Mouse (Mus musculus): Measurements from ENCODE around the gene Ankrd34c.

DNA sequence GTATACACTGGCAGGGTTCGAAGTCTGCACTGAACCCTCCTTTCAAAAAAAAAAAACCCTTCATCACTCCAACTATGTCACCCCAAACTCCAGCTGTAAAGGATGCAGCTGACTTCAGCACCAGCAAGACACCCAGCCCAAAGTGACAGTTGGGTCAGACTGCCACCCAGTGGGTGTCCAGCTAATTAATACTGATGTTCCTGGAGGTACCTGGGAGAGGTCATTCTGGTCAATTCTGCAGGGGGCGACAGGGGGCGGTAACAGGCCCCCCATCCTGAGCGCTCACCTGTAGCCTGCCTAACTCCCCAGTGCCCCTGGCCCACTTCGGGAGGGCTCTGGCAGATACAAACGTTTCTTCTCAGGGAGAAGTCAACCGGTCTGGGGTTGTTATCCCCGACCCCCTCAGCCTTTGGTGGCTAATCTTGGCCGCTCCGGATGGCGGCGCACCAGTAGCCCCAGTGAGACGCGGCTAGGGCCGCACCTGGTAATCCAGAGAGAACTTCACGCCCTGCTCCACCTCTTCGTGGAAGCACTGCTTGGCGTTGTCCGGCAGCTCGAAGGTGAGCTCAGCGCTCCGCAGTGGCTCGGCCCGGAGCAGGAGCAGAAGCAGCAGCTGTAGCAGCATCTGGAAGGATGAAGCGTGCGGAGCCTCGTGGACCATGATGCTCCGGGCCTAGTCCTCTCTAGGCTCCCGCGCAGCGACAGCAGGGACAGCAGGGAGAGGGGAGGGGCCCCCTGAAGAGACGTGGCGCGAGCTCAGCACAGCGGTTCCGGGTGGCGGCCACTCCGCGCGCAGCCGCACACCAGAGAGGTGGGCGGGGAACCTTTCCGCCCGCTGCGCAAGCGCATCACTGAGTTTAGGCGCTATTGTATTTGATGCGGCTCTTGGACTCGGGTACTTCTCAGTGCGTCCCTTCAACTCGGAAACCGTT lies 33.7 kb downstream of the Ankrd34c start, which contains the start of gene Tmed3:
- no peak for TF ChIP-seq CTCF (conservative IDR thresholded peaks at IDR 0.05; ENCODE audit: low read length)
- no peak for TF ChIP-seq NANOG (IDR thresholded peaks at IDR 0.05; ENCODE audit: borderline replicate concordance, low read length)

Measured in E14TG2a.4 (cell line).